8 mouse cellular contexts compared by ENCODE assay signal in genomic region chr11:3921281-3921850, GRCm38 (mm10). TPM values are rescaled to one million over a fixed set of nuclear protein-coding genes. Genes with fewer than 3 reads are reported as not detected.
DNase-seq lines count a peak whose midpoint lies in the region; ATAC-seq lines count a peak whose summit lies in the region.

No protein-coding gene starts in this region.

- H3K36me3 ChIP-seq in embryonic facial prominence, embryonic 10.5 days (replicated peaks): peaks cover 39% of the 10 kb centered on the region
- H3K36me3 ChIP-seq in hindbrain, embryonic 14.5 days (replicated peaks; ENCODE audit: control insufficient read depth, insufficient read depth): peaks cover 22% of the 10 kb centered on the region

- H3K27me3 ChIP-seq in embryonic facial prominence, embryonic 10.5 days (replicated peaks; ENCODE audit: low read depth, poor library complexity, severe bottlenecking): no peaks in the 10 kb centered on the region
- no peaks in the 10 kb centered on the region for H3K27me3 ChIP-seq in hindbrain, embryonic 14.5 days (ENCODE audit: control insufficient read depth, insufficient read depth, low read length)

- H3K4me1 ChIP-seq in embryonic facial prominence, embryonic 10.5 days: no peaks in the 10 kb centered on the region
- no peaks in the 10 kb centered on the region for H3K4me1 ChIP-seq in hindbrain, embryonic 14.5 days (replicated peaks; ENCODE audit: control insufficient read depth, insufficient read depth, low read length)

- H3K4me3 ChIP-seq in embryonic facial prominence, embryonic 10.5 days: no peak overlapping the region
- no peak overlapping the region for H3K4me3 ChIP-seq in hindbrain, embryonic 14.5 days (replicated peaks; ENCODE audit: low read length)

- H3K27ac ChIP-seq in embryonic facial prominence, embryonic 10.5 days (replicated peaks): no peak overlapping the region
- no peak overlapping the region for H3K27ac ChIP-seq in hindbrain, embryonic 14.5 days

- H3K4me2 ChIP-seq in hindbrain, embryonic 14.5 days (replicated peaks): no peak overlapping the region

- no peak for ATAC-seq in hindbrain, embryonic 14.5 days (ENCODE audit: low FRiP score)

- WGBS in embryonic facial prominence, embryonic 10.5 days: 34% methylated on average over 8 of the region's 8 CpGs
- WGBS in hindbrain, embryonic 14.5 days: 25% methylated on average over 8 of the region's 8 CpGs

- H3K9ac ChIP-seq in hindbrain, embryonic 14.5 days: no peak overlapping the region

- DNase-seq in adrenal gland, adult 2 months: peak; percentile 67
- no peak for DNase-seq in adrenal gland, postnatal 4 days (ENCODE audit: low spot score in 2 of 2)
- DNase-seq in urinary bladder, postnatal 25 days (ENCODE audit: low spot score): peak; percentile 51
- DNase-seq in urinary bladder, postnatal 4 days (ENCODE audit: low spot score in 2 of 2): no peak
- peak; percentile 58 for DNase-seq in embryonic facial prominence, embryonic 10.5 days (ENCODE audit: low spot score)
- peak; percentile 71 for DNase-seq in hindbrain, embryonic 14.5 days (ENCODE audit: low spot score)
- peak; percentile 40 to 69 for DNase-seq in lung, adult 18-20 months
- DNase-seq in right cerebral cortex, postnatal 14 days: peak; percentile 53

- H3K9me3 ChIP-seq in embryonic facial prominence, embryonic 10.5 days: no peaks in the 10 kb centered on the region
- no peaks in the 10 kb centered on the region for H3K9me3 ChIP-seq in hindbrain, embryonic 14.5 days (ENCODE audit: control insufficient read depth, low read length)

RNA-seq across cellular contexts. Expression of gene Slc35e4, which starts 6.9 kb away (rescaled TPM):
- 10 to 100 TPM in 1 of 2 experiments, 1 to 10 TPM in 1; 3.1 to 13.5 TPM for total RNA-seq in adrenal gland, adult 2 months (2021)
- 13.9 and 19.3 TPM in 2 replicates for polyA plus RNA-seq in adrenal gland, adult 2 months (2012; rRNA removed)
- total RNA-seq in adrenal gland, postnatal 4 days (2021): 1 to 10 TPM; 5.8 to 7.8 TPM
- 3.1 and 3.5 TPM in 2 replicates for polyA plus RNA-seq in embryonic facial prominence, embryonic 10.5 days (2016; fragmentation: Nextera tagmentation; extraction: Ambion mirVana)
- polyA plus RNA-seq in hindbrain, embryonic 14.5 days (2014; fragmentation: Nextera tagmentation; extraction: Ambion mirVana): 11.2 and 14.2 TPM in 2 replicates

RNA-seq across cellular contexts. Expression of gene Tcn2, which starts 10.6 kb away (rescaled TPM):
- 100 to 1,000 TPM; 141 TPM for total RNA-seq in adrenal gland, adult 2 months (2021)
- 147 and 160 TPM in 2 replicates for polyA plus RNA-seq in adrenal gland, adult 2 months (2012; rRNA removed)
- 100 to 1,000 TPM; 102 to 141 TPM for total RNA-seq in adrenal gland, postnatal 4 days (2021)
- polyA plus RNA-seq in embryonic facial prominence, embryonic 10.5 days (2016; fragmentation: Nextera tagmentation; extraction: Ambion mirVana): 23.7 and 23.9 TPM in 2 replicates
- 31.0 and 31.4 TPM in 2 replicates for polyA plus RNA-seq in hindbrain, embryonic 14.5 days (2014; fragmentation: Nextera tagmentation; extraction: Ambion mirVana)

RNA-seq across cellular contexts. Expression of gene Dusp18, which starts 26.3 kb away (rescaled TPM):
- total RNA-seq in adrenal gland, adult 2 months (2021): 1 to 10 TPM; 3.9 to 9.4 TPM
- 2.7 and 3.9 TPM in 2 replicates for polyA plus RNA-seq in adrenal gland, adult 2 months (2012; rRNA removed)
- total RNA-seq in adrenal gland, postnatal 4 days (2021): 1 to 10 TPM; 6.2 to 6.5 TPM
- polyA plus RNA-seq in embryonic facial prominence, embryonic 10.5 days (2016; fragmentation: Nextera tagmentation; extraction: Ambion mirVana): 16.6 and 17.0 TPM in 2 replicates
- polyA plus RNA-seq in hindbrain, embryonic 14.5 days (2014; fragmentation: Nextera tagmentation; extraction: Ambion mirVana): 29.2 and 30.2 TPM in 2 replicates

RNA-seq across cellular contexts. Expression of gene 4921536K21Rik, which starts 26.5 kb away (rescaled TPM):
- under 1 TPM; 0.55 to 0.93 TPM for total RNA-seq in adrenal gland, adult 2 months (2021)
- polyA plus RNA-seq in adrenal gland, adult 2 months (2012; rRNA removed): 0.08 and 0.32 TPM in 2 replicates
- total RNA-seq in adrenal gland, postnatal 4 days (2021): under 1 TPM; 0.56 to 0.62 TPM
- 0.61 and 0.97 TPM in 2 replicates for polyA plus RNA-seq in embryonic facial prominence, embryonic 10.5 days (2016; fragmentation: Nextera tagmentation; extraction: Ambion mirVana)
- polyA plus RNA-seq in hindbrain, embryonic 14.5 days (2014; fragmentation: Nextera tagmentation; extraction: Ambion mirVana): 0.13 and 0.28 TPM in 2 replicates

RNA-seq across cellular contexts. Expression of gene Pes1, which starts 42.4 kb away (rescaled TPM):
- total RNA-seq in adrenal gland, adult 2 months (2021): 10 to 100 TPM; 62.1 to 73.2 TPM
- polyA plus RNA-seq in adrenal gland, adult 2 months (2012; rRNA removed): 29.7 and 38.6 TPM in 2 replicates
- total RNA-seq in adrenal gland, postnatal 4 days (2021): 10 to 100 TPM; 79.7 to 80.7 TPM
- 108 and 119 TPM in 2 replicates for polyA plus RNA-seq in embryonic facial prominence, embryonic 10.5 days (2016; fragmentation: Nextera tagmentation; extraction: Ambion mirVana)
- polyA plus RNA-seq in hindbrain, embryonic 14.5 days (2014; fragmentation: Nextera tagmentation; extraction: Ambion mirVana): 45.1 and 48.0 TPM in 2 replicates

Comparison
In these comparisons a context has a peak if more than half of its experiments do, and no peak if none do; other contexts are left out.
1. DNase-seq: peak in adrenal gland, adult 2 months (single experiment), urinary bladder, postnatal 25 days (single experiment), embryonic facial prominence, embryonic 10.5 days (single experiment), hindbrain, embryonic 14.5 days (single experiment), lung, adult 18-20 months (2 of 2) and right cerebral cortex, postnatal 14 days (single experiment); none in adrenal gland, postnatal 4 days (0 of 2) and urinary bladder, postnatal 4 days (0 of 2).